Mouse (Mus musculus) lung, postnatal 0 days (tissue): ENCODE data around the gene B4galnt3. TPM values are rescaled to one million over a fixed set of nuclear protein-coding genes. Genes with fewer than 3 reads are reported as not detected.

Experiments
- ATAC-seq: fragments of 200-750 bp; cut with Nextera tagmentation; 2 replicates; pipeline ENCODE4 v1.8.0; 2017; ENCODE audit warnings: moderate library complexity
- DNase-seq: peaks from one replicate; pipeline ENCODE4 v3.0.0-alpha.2; 2016; ENCODE audit warnings: low spot score
- H3K27ac ChIP-seq: fragments of 300-500 bp; sonication (generic); 2 replicates; pipeline ENCODE4 v1.5.1; 2014; ENCODE audit warnings: antibody characterized with exemption, mild to moderate bottlenecking, low read length, mixed read lengths
- H3K27me3 ChIP-seq: fragments of 300-500 bp; sonication (generic); replicated peaks from 2 replicates; pipeline ENCODE4 v1.6.1; 2014; ENCODE audit warnings: low read length, mixed read lengths; ENCODE audit not compliant: insufficient read depth
- H3K36me3 ChIP-seq: fragments of 300-500 bp; sonication (generic); 2 replicates; pipeline ENCODE4 v1.6.1; 2014; ENCODE audit warnings: low read length, mixed read lengths; ENCODE audit not compliant: insufficient read depth
- H3K4me1 ChIP-seq: fragments of 300-500 bp; sonication (generic); 2 replicates; pipeline ENCODE4 v1.6.1; 2014; ENCODE audit warnings: antibody characterized with exemption, low read depth, low read length, mixed read lengths; ENCODE audit not compliant: insufficient read depth
- H3K4me2 ChIP-seq: fragments of 300-500 bp; sonication (generic); replicated peaks from 2 replicates; pipeline ENCODE4 v1.6.1; 2014; ENCODE audit warnings: low read depth, mild to moderate bottlenecking, low read length, moderate library complexity, mixed read lengths
- H3K4me3 ChIP-seq: fragments of 300-500 bp; sonication (generic); 2 replicates; pipeline ENCODE4 v1.5.1; 2014; ENCODE audit warnings: low read depth, low read length
- H3K9ac ChIP-seq: fragments of 300-500 bp; sonication (generic); replicated peaks from 2 replicates; pipeline ENCODE4 v1.6.1; 2014; ENCODE audit warnings: low read depth, mild to moderate bottlenecking
- H3K9me3 ChIP-seq: fragments of 300-500 bp; sonication (generic); 2 replicates; pipeline ENCODE4 v1.6.1; 2016; ENCODE audit warnings: low read length, mixed read lengths
- CTCF ChIP-seq: IDR thresholded peaks from 2 replicates; pipeline ENCODE4 v1.5.1; 2016; ENCODE audit warnings: antibody characterized with exemption, mild to moderate bottlenecking
- EP300 ChIP-seq: IDR thresholded peaks from 2 replicates; pipeline ENCODE4 v1.6.1; 2016; ENCODE audit warnings: antibody characterized with exemption, mild to moderate bottlenecking, control low read depth
- WGBS: fragments of 180-500 bp; shearing (Covaris S2); extraction: QIAGEN DNeasy Blood & Tissue Kit; methylation state at CpG from one replicate; pipeline ENCODE4 v1.1.7; 2014; 5-methylcytosine and 5-hydroxymethylcytosine counted together
- polyA plus RNA-seq: library from polyadenylated mRNA; unstranded; fragments of >200 nt; fragmentation: Nextera tagmentation; extraction: Ambion mirVana; gene quantifications from 2 replicates; pipeline ENCODE4 v1.2.1, GENCODE M21; 2015

Gene B4galnt3
- polyA plus RNA-seq, 1 experiment from 2014 or later, result not detected

GRCm38 (mm10) chr6:120193174-120193573 is 101.2 kb downstream of the B4galnt3 start:
- peak; percentile 95 for DNase-seq
- WGBS, result 29% methylated on average over 5 of the region's 5 CpGs
- peak overlapping the region; percentile 51; the same call in 1 of the 2 replicates for H3K27ac ChIP-seq
- no peaks in the 10 kb centered on the region for H3K36me3 ChIP-seq
- peaks cover 26% of the 10 kb centered on the region for H3K4me1 ChIP-seq
- no peak overlapping the region for H3K4me3 ChIP-seq
- TF ChIP-seq EP300 (no peak), CTCF (peak; percentile 96)
- no peaks in the 10 kb centered on the region for H3K9me3 ChIP-seq
- H3K9ac ChIP-seq, result no peak overlapping the region
- H3K4me2 ChIP-seq, result no peak overlapping the region
- peak; percentile 34 for ATAC-seq
- no peaks in the 10 kb centered on the region for H3K27me3 ChIP-seq

GRCm38 (mm10) chr6:120192211-120192870 is 102.0 kb downstream of the B4galnt3 start:
- H3K36me3 ChIP-seq, result no peaks in the 10 kb centered on the region
- no peaks in the 10 kb centered on the region for H3K27me3 ChIP-seq
- ATAC-seq (peak; percentile 69), DNase-seq (peak; percentile 88)
- peaks cover 32% of the 10 kb centered on the region for H3K4me1 ChIP-seq
- no peak overlapping the region for H3K9ac ChIP-seq
- WGBS, result 34% methylated on average over 13 of the region's 15 CpGs
- peak overlapping the region; percentile 40; the same call in 1 of the 2 replicates for H3K4me2 ChIP-seq
- no peak overlapping the region for H3K4me3 ChIP-seq
- H3K27ac ChIP-seq, result peak overlapping the region; percentile 68
- TF ChIP-seq CTCF, result no peak
- peak; percentile 66; the same call in 1 of the 2 replicates for TF ChIP-seq EP300
- no peaks in the 10 kb centered on the region for H3K9me3 ChIP-seq

GRCm38 (mm10) chr6:120191396-120192170 is 102.8 kb downstream of the B4galnt3 start:
- peaks cover 37% of the 10 kb centered on the region for H3K4me1 ChIP-seq
- no peaks in the 10 kb centered on the region for H3K27me3 ChIP-seq
- 66% methylated on average over 7 of the region's 7 CpGs for WGBS
- ATAC-seq (no peak), DNase-seq (no peak)
- H3K9me3 ChIP-seq, result no peaks in the 10 kb centered on the region
- no peak overlapping the region for H3K4me3 ChIP-seq
- H3K9ac ChIP-seq, result no peak overlapping the region
- no peak for TF ChIP-seq CTCF
- TF ChIP-seq EP300, result peak; percentile 75
- peak overlapping the region; percentile 68 for H3K27ac ChIP-seq
- H3K4me2 ChIP-seq, result peak overlapping the region; percentile 40; the same call in 1 of the 2 replicates
- H3K36me3 ChIP-seq, result no peaks in the 10 kb centered on the region

GRCm38 (mm10) chr6:120190912-120191311 is 103.4 kb downstream of the B4galnt3 start:
- H3K4me1 ChIP-seq, result peaks cover 37% of the 10 kb centered on the region
- WGBS, result 67% methylated on average over 4 of the region's 4 CpGs
- H3K4me3 ChIP-seq, result no peak overlapping the region
- peak; percentile 13; the same call in 1 of the 2 replicates for ATAC-seq
- H3K9me3 ChIP-seq, result no peaks in the 10 kb centered on the region
- TF ChIP-seq CTCF, result no peak
- TF ChIP-seq EP300, result no peak
- DNase-seq, result no peak
- H3K27me3 ChIP-seq, result no peaks in the 10 kb centered on the region
- H3K9ac ChIP-seq, result no peak overlapping the region
- H3K27ac ChIP-seq, result peak overlapping the region; percentile 51; the same call in 1 of the 2 replicates
- H3K36me3 ChIP-seq, result no peaks in the 10 kb centered on the region
- H3K4me2 ChIP-seq, result no peak overlapping the region

- Histone ChIP-seq H3K27ac (no peak overlapping the region), H3K9ac (no peak overlapping the region), H3K9me3 (no peaks in the 10 kb centered on the region), H3K36me3 (no peaks in the 10 kb centered on the region), H3K4me1 (peaks cover 37% of the 10 kb centered on the region), H3K27me3 (no peaks in the 10 kb centered on the region), H3K4me2 (no peak overlapping the region), H3K4me3 (no peak overlapping the region)
- no peak for DNase-seq
- 86% methylated on average over 4 of the region's 4 CpGs for WGBS
- TF ChIP-seq CTCF, result no peak
- 0 out of 2 replicates have a peak, but pooled peaks have one; percentile 13 for TF ChIP-seq EP300
- no peak for ATAC-seq
Observed at GRCm38 (mm10) chr6:120190365-120190764, 104.0 kb downstream of the B4galnt3 start.

- Histone ChIP-seq H3K9me3 (no peaks in the 10 kb centered on the region), H3K9ac (no peak overlapping the region), H3K4me3 (no peak overlapping the region), H3K27me3 (no peaks in the 10 kb centered on the region), H3K36me3 (no peaks in the 10 kb centered on the region), H3K4me1 (peaks cover 37% of the 10 kb centered on the region), H3K27ac (peak overlapping the region; percentile 76; the same call in 1 of the 2 replicates), H3K4me2 (no peak overlapping the region)
- no peak for TF ChIP-seq EP300
- TF ChIP-seq CTCF, result no peak
- ATAC-seq, result no peak
- WGBS, result 79% methylated on average over 5 of the region's 5 CpGs
- DNase-seq, result no peak
Observed at GRCm38 (mm10) chr6:120189287-120189686, 105.1 kb downstream of the B4galnt3 start.
